Mouse (Mus musculus) right cerebral cortex, adult 18-20 months (tissue): Measurements from ENCODE around the gene Ngf.

Experiments
- DNase-seq: peaks from one replicate; pipeline ENCODE4 v3.0.0; 2022; ENCODE audit warnings: mixed read lengths

Ngf gene

GRCm38 (mm10) chr3:102508455-102508854 is 38.7 kb downstream of the Ngf start:
- DNase-seq = no peak

GRCm38 (mm10) chr3:102509601-102510000 is 39.9 kb downstream of the Ngf start:
- no peak for DNase-seq

GRCm38 (mm10) chr3:102516937-102517336 is 47.2 kb downstream of the Ngf start:
- no peak for DNase-seq

GRCm38 (mm10) chr3:102521061-102521460 is 51.3 kb downstream of the Ngf start:
- DNase-seq = no peak

- DNase-seq = no peak
Observed at GRCm38 (mm10) chr3:102523711-102524110, 54.0 kb downstream of the Ngf start.

GRCm38 (mm10) chr3:102524951-102525350 is 55.2 kb downstream of the Ngf start:
- DNase-seq = no peak

- DNase-seq = no peak
Observed at GRCm38 (mm10) chr3:102525856-102526255, 56.1 kb downstream of the Ngf start.

- DNase-seq = no peak
Observed at GRCm38 (mm10) chr3:102526481-102526880, 56.8 kb downstream of the Ngf start.

GRCm38 (mm10) chr3:102534744-102535143 is 65.0 kb downstream of the Ngf start:
- no peak for DNase-seq

- DNase-seq = no peak
Observed at GRCm38 (mm10) chr3:102543646-102544045, 73.9 kb downstream of the Ngf start.

GRCm38 (mm10) chr3:102547536-102547935 is 77.8 kb downstream of the Ngf start:
- DNase-seq = no peak

GRCm38 (mm10) chr3:102553935-102554670 is 84.4 kb downstream of the Ngf start:
- no peak for DNase-seq

- no peak for DNase-seq
Observed at GRCm38 (mm10) chr3:102556108-102556507, 86.4 kb downstream of the Ngf start.

GRCm38 (mm10) chr3:102556645-102557044 is 86.9 kb downstream of the Ngf start:
- DNase-seq = no peak
